Comparison of ENCODE assay signal across 8 mouse cellular contexts in the genomic region with DNA sequence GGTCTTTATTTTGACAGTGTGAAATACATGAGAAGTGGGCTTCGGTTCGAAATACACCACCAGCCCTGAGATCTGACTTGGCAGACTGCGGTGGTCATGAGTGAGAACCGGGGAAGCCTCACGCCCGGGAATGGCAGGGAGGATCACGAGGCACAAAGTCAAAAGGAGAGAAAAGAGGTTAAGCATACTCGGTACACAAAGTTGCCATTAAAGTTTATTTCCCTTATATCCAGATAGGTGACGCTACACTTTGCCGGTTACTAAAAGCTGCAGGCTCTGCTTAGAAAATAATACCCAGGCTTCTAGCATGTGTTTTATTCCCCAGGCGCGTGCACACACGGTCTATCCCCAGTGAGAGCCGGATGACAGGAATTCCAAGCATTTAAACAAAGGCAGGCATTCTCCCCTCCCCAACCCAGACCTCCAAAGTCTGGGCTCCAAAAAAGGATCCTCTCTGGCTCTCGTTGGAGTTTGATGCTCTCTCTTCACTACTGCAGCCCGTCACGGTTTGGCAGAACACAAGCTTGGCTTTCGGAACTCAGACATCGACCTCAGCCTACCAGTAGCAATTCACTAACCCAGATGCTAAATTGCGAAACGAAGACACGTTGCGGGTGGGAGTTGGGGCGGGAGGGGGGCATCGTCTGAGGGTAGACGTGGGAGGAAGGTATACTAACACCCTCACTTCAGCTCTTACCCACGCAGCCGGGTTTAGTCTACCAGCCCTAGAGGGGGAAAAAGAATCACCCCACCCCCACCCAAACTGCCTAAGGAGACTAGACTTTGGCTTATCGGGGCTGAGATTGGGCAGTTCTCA. TPM values are rescaled to one million over a fixed set of nuclear protein-coding genes. Genes with fewer than 3 reads are reported as not detected.
A peak's percentile ranks its signal among the peaks of the same experiment; 100 is the strongest.
DNase-seq lines count a peak whose midpoint lies in the region; ATAC-seq and TF ChIP-seq lines count a peak whose summit lies in the region.

No protein-coding gene starts in this region.

- peaks cover 37% of the 10 kb centered on the region for H3K79me2 ChIP-seq in C2C12 (ENCODE audit: control insufficient read depth, insufficient read depth)

- H3K79me3 ChIP-seq in C2C12 (ENCODE audit: low read depth) = peaks cover 24% of the 10 kb centered on the region

- no peaks in the 10 kb centered on the region for H3K9me3 ChIP-seq in forebrain, embryonic 15.5 days
- H3K9me3 ChIP-seq in hindbrain, embryonic 10.5 days = no peaks in the 10 kb centered on the region

- H3K4me3 ChIP-seq in C2C12 (ENCODE audit: insufficient read depth, poor library complexity, severe bottlenecking) = peak overlapping the region; percentile 57
- peak overlapping the region; percentile 77 for H3K4me3 ChIP-seq in forebrain, embryonic 15.5 days
- peak overlapping the region; percentile 69 for H3K4me3 ChIP-seq in hindbrain, embryonic 10.5 days

- peak overlapping the region; percentile 96 for H3K4me2 ChIP-seq in forebrain, embryonic 15.5 days (replicated peaks)

- WGBS in forebrain, embryonic 15.5 days = under 1% methylated on average over 29 of the region's 29 CpGs
- WGBS in hindbrain, embryonic 10.5 days = under 1% methylated on average over 29 of the region's 29 CpGs

- peak; percentile 76 for DNase-seq in brain, adult 2 months (ENCODE audit: low read depth, low spot score)
- DNase-seq in hindbrain, embryonic 10.5 days (ENCODE audit: low spot score) = peak; percentile 60
- DNase-seq in layer of hippocampus, adult 9-11 months = peak; percentile 38
- peak; percentile 22 for DNase-seq in lung, postnatal 10 days
- peak; percentile 63 to 72 for DNase-seq in right cerebral cortex, postnatal 10 days (ENCODE audit: low spot score in 2 of 2)
- DNase-seq in T-cell, adult 2 months (ENCODE audit: low spot score) = no peak

- peak overlapping the region; percentile 77 for H3K9ac ChIP-seq in forebrain, embryonic 15.5 days (replicated peaks)

- H3K36me3 ChIP-seq in C2C12 (ENCODE audit: control insufficient read depth, insufficient read depth) = no peaks in the 10 kb centered on the region
- H3K36me3 ChIP-seq in forebrain, embryonic 15.5 days = no peaks in the 10 kb centered on the region
- H3K36me3 ChIP-seq in hindbrain, embryonic 10.5 days = no peaks in the 10 kb centered on the region

- H3K4me1 ChIP-seq in forebrain, embryonic 15.5 days = peaks cover 24% of the 10 kb centered on the region
- peaks cover 26% of the 10 kb centered on the region for H3K4me1 ChIP-seq in hindbrain, embryonic 10.5 days (replicated peaks)

- H3ac ChIP-seq in C2C12 (ENCODE audit: control insufficient read depth, insufficient read length, low read depth) = peak overlapping the region; percentile 76

- ATAC-seq in forebrain, embryonic 15.5 days (replicated peaks) = peak; percentile 6

- no peak for TF ChIP-seq CTCF in C2C12 (IDR thresholded peaks at IDR 0.05; ENCODE audit: control insufficient read depth, insufficient read depth, insufficient read length)

- H3K27me3 ChIP-seq in C2C12 (ENCODE audit: control insufficient read depth, insufficient read depth, insufficient read length) = no peaks in the 10 kb centered on the region
- H3K27me3 ChIP-seq in forebrain, embryonic 15.5 days = no peaks in the 10 kb centered on the region
- peaks cover 37% of the 10 kb centered on the region for H3K27me3 ChIP-seq in hindbrain, embryonic 10.5 days (ENCODE audit: insufficient read depth, poor library complexity, severe bottlenecking)

- peak overlapping the region; percentile 87 for H3K27ac ChIP-seq in forebrain, embryonic 15.5 days (replicated peaks)
- peak overlapping the region; percentile 89 for H3K27ac ChIP-seq in hindbrain, embryonic 10.5 days

TF ChIP-seq in C2C12, 6 proteins besides CTCF, POLR2A, EP300 and RAD21:
- no peak for TF ChIP-seq MYOG (IDR thresholded peaks at IDR 0.05; ENCODE audit: control insufficient read depth, extremely low read depth, insufficient read length)
- TF ChIP-seq CEBPB (IDR thresholded peaks at IDR 0.05; ENCODE audit: low read depth) = no peak
- TF ChIP-seq MAX (IDR thresholded peaks at IDR 0.05) = no peak
- no peak for TF ChIP-seq USF1 (IDR thresholded peaks at IDR 0.05; ENCODE audit: low read depth)
- TF ChIP-seq MYOD1 (IDR thresholded peaks at IDR 0.05; ENCODE audit: control insufficient read depth, insufficient read length, low read depth) = no peak
- no peak for TF ChIP-seq FOSL1 (IDR thresholded peaks at IDR 0.05; ENCODE audit: insufficient read depth, low read length, poor library complexity, severe bottlenecking)

RNA-seq across cellular contexts. Expression of a gene that starts 1.1 kb away (rescaled TPM):
- polyA plus RNA-seq in C2C12 (2012; fragmentation: generic; extraction: Trizol) = 24.7 TPM
- 10.7 and 13.3 TPM in 2 replicates for polyA plus RNA-seq in forebrain, embryonic 15.5 days (2015; fragmentation: Nextera tagmentation; extraction: Ambion mirVana)
- 4.2 and 6.3 TPM in 2 replicates for polyA plus RNA-seq in hindbrain, embryonic 10.5 days (2016; fragmentation: Nextera tagmentation; extraction: Ambion mirVana)
